Mouse (Mus musculus): ENCODE measurements around the gene Gpr152. TPM values are rescaled to one million over a fixed set of nuclear protein-coding genes. Genes with fewer than 3 reads are reported as not detected.

The Gpr152 gene
- total and polyA plus RNA-seq, 2 experiments from 2014 or later: 0.19 TPM; not detected in 1

GRCm38 (mm10) chr19:4100718-4101261, 38.8 kb upstream of the Gpr152 start:
- DNase-seq: peak; percentile 78
- no peak; the same call in 1 of the 2 replicates for TF ChIP-seq CTCF (IDR thresholded peaks at IDR 0.05; ENCODE audit: low read depth)
- Histone ChIP-seq H3K4me2 (ENCODE audit: low read depth) (peak overlapping the region; percentile 76), H3K27me3 (ENCODE audit: insufficient read depth, low read length) (no peaks in the 10 kb centered on the region), H3K4me3 (ENCODE audit: low read depth, low read length) (peak overlapping the region; percentile 63), H3K27ac (ENCODE audit: low read depth, low read length) (peak overlapping the region; percentile 71), H3K9ac (peak overlapping the region; percentile 84), H3K9me3 (ENCODE audit: low read length) (no peaks in the 10 kb centered on the region), H3K36me3 (ENCODE audit: insufficient read depth) (peaks cover 19% of the 10 kb centered on the region), H3K4me1 (ENCODE audit: insufficient read depth) (0 out of 2 replicates have a peak, but pooled peaks cover 11% of the 10 kb centered on the region)
- peak; percentile 12 for ATAC-seq
- WGBS: 2% methylated on average over 51 of the region's 52 CpGs

GRCm38 (mm10) chr19:4101466-4101865, 38.1 kb upstream of the Gpr152 start:
- H3K27ac ChIP-seq (ENCODE audit: low read depth, low read length): 0 out of 2 replicates have a peak overlapping the region, but pooled peaks have one; percentile 29
- no peak for DNase-seq
- no peak for ATAC-seq
- H3K4me3 ChIP-seq (ENCODE audit: low read depth, low read length): peak overlapping the region; percentile 63
- no peaks in the 10 kb centered on the region for H3K27me3 ChIP-seq (ENCODE audit: insufficient read depth, low read length)
- H3K36me3 ChIP-seq (ENCODE audit: insufficient read depth): peaks cover 24% of the 10 kb centered on the region
- no peaks in the 10 kb centered on the region for H3K9me3 ChIP-seq (ENCODE audit: low read length)
- peak; percentile 37; the same call in 1 of the 2 replicates for TF ChIP-seq CTCF (IDR thresholded peaks at IDR 0.05; ENCODE audit: low read depth)
- H3K9ac ChIP-seq: peak overlapping the region; percentile 84
- 0 out of 2 replicates have a peak, but pooled peaks cover 7% of the 10 kb centered on the region for H3K4me1 ChIP-seq (ENCODE audit: insufficient read depth)
- H3K4me2 ChIP-seq (ENCODE audit: low read depth): peak overlapping the region; percentile 76
- 56% methylated on average over 6 of the region's 6 CpGs for WGBS

- no peak overlapping the region for H3K9ac ChIP-seq
- no peaks in the 10 kb centered on the region for H3K9me3 ChIP-seq (ENCODE audit: low read length)
- DNase-seq (no peak), ATAC-seq (no peak)
- H3K27me3 ChIP-seq (ENCODE audit: insufficient read depth, low read length): no peaks in the 10 kb centered on the region
- 0 out of 2 replicates have a peak, but pooled peaks cover 7% of the 10 kb centered on the region for H3K4me1 ChIP-seq (ENCODE audit: insufficient read depth)
- peaks cover 30% of the 10 kb centered on the region for H3K36me3 ChIP-seq (ENCODE audit: insufficient read depth)
- peak overlapping the region; percentile 76; the same call in 1 of the 2 replicates for H3K4me2 ChIP-seq (ENCODE audit: low read depth)
- H3K27ac ChIP-seq (ENCODE audit: low read depth, low read length): no peak overlapping the region
- no peak overlapping the region; the same call in 1 of the 2 replicates for H3K4me3 ChIP-seq (ENCODE audit: low read depth, low read length)
- WGBS: 91% methylated on average over 2 of the region's 2 CpGs
- TF ChIP-seq CTCF (IDR thresholded peaks at IDR 0.05; ENCODE audit: low read depth): no peak
Observed at GRCm38 (mm10) chr19:4102049-4102448, 37.5 kb upstream of the Gpr152 start.

- H3K4me2 ChIP-seq (ENCODE audit: low read depth): no peak overlapping the region
- WGBS: 96% methylated on average over 12 of the region's 12 CpGs
- no peak overlapping the region for H3K27ac ChIP-seq (ENCODE audit: low read depth, low read length)
- H3K9me3 ChIP-seq (ENCODE audit: low read length): no peaks in the 10 kb centered on the region
- H3K9ac ChIP-seq: no peak overlapping the region
- H3K4me3 ChIP-seq (ENCODE audit: low read depth, low read length): no peak overlapping the region
- H3K4me1 ChIP-seq (ENCODE audit: insufficient read depth): 0 out of 2 replicates have a peak, but pooled peaks cover 7% of the 10 kb centered on the region
- DNase-seq (no peak), ATAC-seq (no peak)
- peaks cover 34% of the 10 kb centered on the region for H3K36me3 ChIP-seq (ENCODE audit: insufficient read depth)
- no peak for TF ChIP-seq CTCF (IDR thresholded peaks at IDR 0.05; ENCODE audit: low read depth)
- no peaks in the 10 kb centered on the region for H3K27me3 ChIP-seq (ENCODE audit: insufficient read depth, low read length)
Observed at GRCm38 (mm10) chr19:4102626-4103025, 37.0 kb upstream of the Gpr152 start.

GRCm38 (mm10) chr19:4103294-4103693, 36.3 kb upstream of the Gpr152 start:
- WGBS: 95% methylated on average over 18 of the region's 18 CpGs
- ATAC-seq (no peak), DNase-seq (no peak)
- H3K9ac ChIP-seq: no peak overlapping the region
- H3K27me3 ChIP-seq (ENCODE audit: insufficient read depth, low read length): no peaks in the 10 kb centered on the region
- 0 out of 2 replicates have a peak, but pooled peaks cover 7% of the 10 kb centered on the region for H3K4me1 ChIP-seq (ENCODE audit: insufficient read depth)
- H3K27ac ChIP-seq (ENCODE audit: low read depth, low read length): no peak overlapping the region
- no peak overlapping the region for H3K4me2 ChIP-seq (ENCODE audit: low read depth)
- H3K9me3 ChIP-seq (ENCODE audit: low read length): no peaks in the 10 kb centered on the region
- peaks cover 41% of the 10 kb centered on the region for H3K36me3 ChIP-seq (ENCODE audit: insufficient read depth)
- H3K4me3 ChIP-seq (ENCODE audit: low read depth, low read length): no peak overlapping the region
- TF ChIP-seq CTCF (IDR thresholded peaks at IDR 0.05; ENCODE audit: low read depth): no peak

- TF ChIP-seq CTCF (IDR thresholded peaks at IDR 0.05; ENCODE audit: low read depth): no peak
- no peak overlapping the region for H3K4me3 ChIP-seq (ENCODE audit: low read depth, low read length)
- no peak for ATAC-seq
- H3K9ac ChIP-seq: no peak overlapping the region
- H3K4me2 ChIP-seq (ENCODE audit: low read depth): no peak overlapping the region
- H3K4me1 ChIP-seq (ENCODE audit: insufficient read depth): 0 out of 2 replicates have a peak, but pooled peaks cover 7% of the 10 kb centered on the region
- DNase-seq: no peak
- no peaks in the 10 kb centered on the region for H3K27me3 ChIP-seq (ENCODE audit: insufficient read depth, low read length)
- no peaks in the 10 kb centered on the region for H3K9me3 ChIP-seq (ENCODE audit: low read length)
- H3K36me3 ChIP-seq (ENCODE audit: insufficient read depth): peaks cover 44% of the 10 kb centered on the region
- no peak overlapping the region for H3K27ac ChIP-seq (ENCODE audit: low read depth, low read length)
- 87% methylated on average over 3 of the region's 3 CpGs for whole genome bisulfite sequencing
Observed at GRCm38 (mm10) chr19:4103792-4104191, 35.8 kb upstream of the Gpr152 start.

- H3K9ac ChIP-seq: no peak overlapping the region
- 94% methylated on average over 16 of the region's 16 CpGs for WGBS
Observed at GRCm38 (mm10) chr19:4104675-4105194, 34.9 kb upstream of the Gpr152 start.

More at GRCm38 (mm10) chr19:4104675-4105194, 34.9 kb upstream of the Gpr152 start:
- H3K4me2 ChIP-seq (ENCODE audit: low read depth): no peak overlapping the region
- peaks cover 44% of the 10 kb centered on the region for H3K36me3 ChIP-seq (ENCODE audit: insufficient read depth)
- no peak for TF ChIP-seq CTCF (IDR thresholded peaks at IDR 0.05; ENCODE audit: low read depth)
- H3K4me1 ChIP-seq (ENCODE audit: insufficient read depth): 0 out of 2 replicates have a peak, but pooled peaks cover 7% of the 10 kb centered on the region
- no peaks in the 10 kb centered on the region for H3K9me3 ChIP-seq (ENCODE audit: low read length)
- DNase-seq (no peak), ATAC-seq (no peak)
- no peak overlapping the region for H3K27ac ChIP-seq (ENCODE audit: low read depth, low read length)
- no peaks in the 10 kb centered on the region for H3K27me3 ChIP-seq (ENCODE audit: insufficient read depth, low read length)
- no peak overlapping the region for H3K4me3 ChIP-seq (ENCODE audit: low read depth, low read length)

All from forebrain, postnatal 0 days (tissue).